Mouse (Mus musculus) mature B cell (primary cell): ENCODE results near the gene Gper1.

Experiments used
- in situ Hi-C: fragments of 300-500 bp; cut with MboI; formaldehyde crosslinking; loops from 2 replicates; pipeline ENCODE4 v1.14.3; 2019

Gper1 gene

DNA sequence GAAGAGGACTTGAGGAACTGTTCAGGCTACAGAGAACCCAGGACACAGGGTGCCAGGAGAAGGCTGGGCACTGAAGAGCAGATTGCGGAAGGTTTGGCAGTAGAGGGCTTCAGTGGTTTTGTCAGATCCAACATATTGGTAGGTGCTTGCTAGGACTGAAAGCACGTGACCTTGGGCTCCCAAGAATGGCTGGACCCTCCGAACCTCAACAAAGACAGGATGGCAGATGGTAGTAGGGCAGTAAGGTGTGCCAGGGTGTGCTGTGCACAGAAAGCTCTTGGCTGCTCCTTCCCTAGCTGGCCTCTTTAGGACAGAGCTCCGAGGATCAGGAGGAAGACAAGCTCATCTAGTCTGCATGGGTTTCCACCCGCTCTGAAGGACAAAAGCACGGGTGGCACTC, 11.8 kb upstream of the Gper1 start:
- in situ Hi-C loops = no loop called here

DNA sequence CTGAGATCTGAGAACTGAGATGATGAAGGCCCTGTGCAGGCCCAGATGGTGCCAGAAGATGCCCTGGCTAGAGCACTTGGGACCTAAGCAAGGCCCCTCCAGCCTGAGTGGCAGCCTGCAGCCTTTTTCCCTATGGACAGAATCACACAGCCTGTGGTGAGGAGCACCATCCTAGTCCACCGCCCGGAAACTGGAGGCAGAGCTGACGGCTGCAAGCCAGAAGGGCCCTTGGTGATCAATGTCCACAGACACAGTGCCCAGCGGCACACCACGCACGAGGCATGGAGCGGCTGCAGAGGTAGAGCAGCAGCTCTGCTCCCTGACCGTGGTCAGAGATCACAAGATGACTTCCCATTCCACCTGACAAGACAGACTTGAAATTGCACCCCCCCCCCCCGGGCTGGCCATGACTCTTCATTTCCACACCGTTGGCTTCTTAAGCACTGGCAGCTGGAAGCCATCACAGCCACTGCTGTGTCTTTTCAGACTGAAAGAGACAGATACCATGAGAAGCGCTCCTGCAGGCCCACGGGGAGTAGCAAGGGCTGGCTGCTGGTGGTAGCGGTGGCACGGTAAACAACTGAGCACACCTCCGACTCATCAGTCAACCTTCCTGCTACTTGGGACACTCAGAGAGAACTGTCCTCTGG, 11.2 kb upstream of the Gper1 start:
- in situ Hi-C loops = no loop called here

DNA sequence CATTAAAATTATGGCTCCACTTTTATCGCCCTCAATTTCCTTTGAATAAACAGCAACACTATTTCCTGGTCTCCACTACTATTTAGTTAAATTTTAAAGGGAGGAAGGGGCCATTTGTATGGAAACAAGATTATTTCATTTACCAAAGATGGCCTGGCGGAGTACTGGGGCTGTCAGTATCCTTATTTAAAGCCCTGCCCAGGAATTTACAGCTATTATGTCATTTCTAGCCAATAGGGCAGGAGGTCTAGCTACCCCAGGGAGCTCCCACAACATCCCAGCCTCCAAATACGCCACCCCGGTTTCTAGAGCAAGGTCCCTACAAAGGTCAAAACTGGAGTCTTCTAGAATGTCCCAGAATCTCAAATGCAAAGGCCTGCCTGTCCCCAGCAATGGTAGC, 9.4 kb upstream of the Gper1 start:
- in situ Hi-C loops = no loop called here

DNA sequence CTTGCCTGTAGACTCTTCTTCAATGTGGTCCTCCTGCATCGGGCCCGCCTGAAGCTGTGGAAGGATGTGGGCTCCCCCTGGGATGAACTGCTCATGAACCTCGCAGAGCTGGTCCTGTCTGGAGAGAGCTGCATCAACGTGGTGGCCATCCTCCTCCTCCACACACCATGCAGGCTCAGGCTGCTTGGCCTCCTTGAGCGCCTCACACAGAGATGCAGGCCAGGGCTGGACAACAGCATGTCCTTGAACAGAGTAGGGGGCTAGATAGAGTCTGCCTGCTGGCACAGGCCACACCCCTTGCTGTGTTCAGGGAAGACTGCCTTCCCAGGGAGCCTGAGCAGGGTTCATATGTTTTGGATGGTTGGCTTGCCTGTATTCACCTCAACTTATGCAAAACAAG, 8.0 kb upstream of the Gper1 start:
- in situ Hi-C loops = no loop called here

DNA sequence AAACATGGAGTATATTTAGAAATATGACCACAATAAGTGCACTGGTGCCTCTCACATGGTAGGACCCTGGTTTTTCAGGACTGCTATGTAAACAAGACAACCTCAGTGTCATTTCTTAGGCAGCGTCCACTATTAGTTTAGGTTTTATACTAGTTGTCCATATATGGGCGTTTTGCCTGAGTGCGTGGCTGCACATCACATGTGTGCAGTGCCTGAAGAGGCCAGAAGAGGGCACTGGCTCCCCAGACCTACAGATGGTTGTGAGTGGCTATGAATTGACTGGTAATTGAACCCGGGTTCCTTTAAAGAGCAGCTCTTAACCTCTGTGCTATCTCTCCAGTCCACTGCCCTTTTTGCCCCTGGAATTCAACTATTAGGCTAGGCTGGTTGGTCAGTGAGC, 6.0 kb upstream of the Gper1 start:
- in situ Hi-C loops = no loop called here

DNA sequence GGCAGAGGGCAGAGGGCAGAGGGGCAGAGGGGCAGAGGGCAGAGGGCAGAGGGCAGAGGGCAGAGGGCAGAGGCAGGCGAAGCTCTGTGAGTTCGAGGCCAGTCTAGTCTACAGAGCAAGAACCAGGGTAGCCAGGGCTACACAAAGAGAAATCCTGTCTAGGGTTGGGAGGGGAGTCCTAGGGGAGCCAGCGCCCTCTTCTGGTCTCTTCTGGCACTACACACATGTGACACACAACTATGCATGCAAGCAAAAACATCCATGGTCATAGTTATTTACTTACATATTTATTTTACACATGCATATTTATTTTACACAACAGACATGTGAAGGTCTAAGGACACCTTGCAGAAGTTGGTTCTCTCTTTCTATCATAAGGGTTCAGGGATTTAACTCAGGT, 5.5 kb upstream of the Gper1 start:
- in situ Hi-C loops = no loop called here

DNA sequence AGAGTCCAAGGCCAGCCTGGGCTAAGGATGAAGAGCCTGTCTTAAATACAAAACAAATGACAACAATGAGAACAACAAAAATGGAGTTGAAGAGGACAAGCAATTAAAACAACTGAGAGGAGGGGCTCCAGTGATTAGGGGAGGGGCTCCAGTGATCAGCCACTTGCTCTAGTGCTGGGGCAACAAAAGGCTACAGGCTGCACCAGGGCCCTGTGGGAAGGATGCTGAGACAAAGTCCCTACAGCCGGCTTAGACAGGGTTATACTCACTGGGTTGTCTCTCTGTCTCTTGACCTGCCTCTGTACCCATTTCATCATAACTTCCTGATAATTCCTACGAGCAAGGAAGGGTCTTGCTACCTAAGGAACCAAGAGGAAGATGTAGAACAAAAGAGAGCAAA, 4.8 kb upstream of the Gper1 start:
- in situ Hi-C loops = no loop called here

DNA sequence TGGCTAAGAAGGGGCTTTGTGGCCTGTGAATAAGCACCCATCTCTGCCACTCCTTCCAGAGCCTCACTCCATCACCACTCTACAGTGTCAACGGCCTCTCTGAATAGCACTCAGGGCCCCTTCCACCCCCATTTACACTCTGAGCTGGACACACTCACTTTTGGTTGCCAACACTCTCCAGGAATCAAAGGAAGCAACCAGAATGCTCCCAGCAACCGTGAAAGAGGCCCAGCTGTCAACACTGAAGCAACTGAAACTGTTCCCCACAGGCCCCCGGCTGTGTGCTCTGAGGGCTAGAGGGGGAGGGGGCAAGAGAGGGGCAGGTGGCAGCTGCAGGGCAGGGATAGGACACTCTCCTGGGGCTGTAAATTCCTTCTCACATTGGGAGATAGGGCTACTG, 4.3 kb upstream of the Gper1 start:
- in situ Hi-C loops = no loop called here

DNA sequence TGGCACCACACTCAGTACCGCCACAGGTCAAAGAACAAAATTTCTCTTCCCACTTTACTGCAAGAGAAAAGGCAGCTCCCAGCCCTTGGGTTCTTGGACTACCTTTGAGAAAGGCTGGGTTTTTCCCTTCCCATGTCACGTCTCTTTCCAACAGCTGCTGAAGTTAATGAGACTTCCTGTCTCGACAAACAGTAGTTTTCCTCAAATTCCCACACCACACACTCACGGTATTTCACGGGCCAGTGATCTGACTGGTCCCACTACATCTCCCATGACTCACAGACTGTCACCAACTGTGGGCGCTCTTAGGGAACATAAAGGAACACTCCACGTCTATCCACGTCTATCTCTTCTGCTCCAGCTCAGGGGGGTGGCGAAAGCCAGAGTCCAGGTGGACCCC, 2.2 kb downstream of the Gper1 start:
- in situ Hi-C loops = no loop called here

DNA sequence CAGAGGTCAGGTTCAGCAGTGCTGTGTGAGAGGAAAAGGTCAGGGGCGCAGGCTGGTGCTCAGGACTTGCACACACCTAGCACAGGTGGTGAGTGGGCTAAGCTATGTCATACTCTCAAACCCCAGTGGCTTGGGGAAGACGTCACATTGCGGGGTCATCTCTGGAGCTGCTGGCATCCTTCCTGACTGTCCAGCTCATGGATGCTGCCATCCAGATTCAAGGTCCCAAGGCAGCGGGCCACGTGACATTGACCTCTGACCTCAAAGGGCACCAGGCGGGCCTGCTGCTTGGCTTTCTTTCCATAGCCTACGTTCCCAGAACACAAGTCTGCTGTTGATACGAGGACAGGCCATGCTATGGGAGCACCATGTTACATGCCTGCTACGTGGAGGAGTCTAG, 4.0 kb downstream of the Gper1 start:
- in situ Hi-C loops = no loop called here

DNA sequence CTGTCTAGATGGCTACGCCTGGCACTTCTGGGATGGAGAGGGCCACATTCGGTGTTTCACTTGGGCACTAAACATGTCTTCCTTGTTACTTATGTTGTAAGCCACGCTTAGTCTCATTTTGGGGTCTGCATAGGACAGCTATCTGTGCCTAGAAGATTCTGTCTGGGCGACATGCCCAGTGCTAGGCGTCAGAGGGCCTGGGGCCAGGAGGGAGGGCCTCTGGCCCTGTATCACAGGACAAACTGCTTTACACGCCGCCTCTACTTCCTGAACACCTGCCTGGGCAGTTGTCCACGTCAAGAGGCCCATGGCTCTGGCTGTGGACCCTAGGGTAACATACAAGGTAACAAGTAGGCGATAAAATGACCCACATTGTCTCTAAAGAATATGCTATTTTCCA, 5.0 kb downstream of the Gper1 start:
- in situ Hi-C loops = no loop called here

DNA sequence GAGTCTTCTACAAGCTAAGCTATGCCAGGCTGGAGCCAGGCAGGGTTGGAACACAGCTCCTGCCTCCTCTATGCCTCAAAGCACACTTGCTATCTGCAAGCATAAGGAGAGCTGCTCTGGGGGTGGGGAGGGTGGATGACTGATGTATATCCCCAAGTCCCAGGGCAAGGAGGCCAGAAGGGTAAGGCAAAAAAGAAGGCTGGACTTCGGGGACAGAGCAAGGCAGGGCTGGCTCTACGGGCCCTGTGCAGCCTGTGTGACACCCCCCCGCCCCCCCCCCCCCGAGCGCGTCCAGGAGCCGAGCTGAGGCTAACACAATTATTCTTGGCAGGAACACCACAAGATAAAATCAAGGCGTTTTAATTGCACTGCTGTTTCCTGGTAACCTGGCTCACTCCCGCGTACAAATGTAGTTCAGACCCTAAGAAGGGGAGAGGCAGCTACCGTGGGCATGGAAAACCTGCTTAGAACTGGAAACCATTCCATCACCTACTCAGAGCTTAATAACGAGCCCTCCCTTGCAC, 6.9 kb downstream of the Gper1 start:
- in situ Hi-C loops = no loop called here

DNA sequence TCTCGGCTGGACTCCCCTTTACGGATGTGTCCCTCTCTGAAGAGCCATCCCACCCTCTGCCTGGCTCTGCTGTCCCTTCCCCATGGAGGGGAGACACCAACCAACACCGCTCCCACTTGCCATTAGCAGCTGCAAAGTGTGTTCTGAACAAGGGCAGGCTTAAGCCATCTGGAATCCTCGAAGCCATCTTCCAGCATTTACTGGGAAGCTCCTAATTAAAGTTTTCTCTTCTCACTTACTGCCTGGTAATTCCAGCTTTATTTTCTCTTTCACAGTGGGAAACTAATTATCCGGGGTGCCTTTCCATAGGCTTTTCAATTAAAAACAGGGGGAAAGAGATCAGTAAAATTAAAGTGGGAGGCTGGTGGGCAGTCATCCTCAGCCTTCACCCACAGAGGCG, 9.4 kb downstream of the Gper1 start:
- in situ Hi-C loops = no loop called here

DNA sequence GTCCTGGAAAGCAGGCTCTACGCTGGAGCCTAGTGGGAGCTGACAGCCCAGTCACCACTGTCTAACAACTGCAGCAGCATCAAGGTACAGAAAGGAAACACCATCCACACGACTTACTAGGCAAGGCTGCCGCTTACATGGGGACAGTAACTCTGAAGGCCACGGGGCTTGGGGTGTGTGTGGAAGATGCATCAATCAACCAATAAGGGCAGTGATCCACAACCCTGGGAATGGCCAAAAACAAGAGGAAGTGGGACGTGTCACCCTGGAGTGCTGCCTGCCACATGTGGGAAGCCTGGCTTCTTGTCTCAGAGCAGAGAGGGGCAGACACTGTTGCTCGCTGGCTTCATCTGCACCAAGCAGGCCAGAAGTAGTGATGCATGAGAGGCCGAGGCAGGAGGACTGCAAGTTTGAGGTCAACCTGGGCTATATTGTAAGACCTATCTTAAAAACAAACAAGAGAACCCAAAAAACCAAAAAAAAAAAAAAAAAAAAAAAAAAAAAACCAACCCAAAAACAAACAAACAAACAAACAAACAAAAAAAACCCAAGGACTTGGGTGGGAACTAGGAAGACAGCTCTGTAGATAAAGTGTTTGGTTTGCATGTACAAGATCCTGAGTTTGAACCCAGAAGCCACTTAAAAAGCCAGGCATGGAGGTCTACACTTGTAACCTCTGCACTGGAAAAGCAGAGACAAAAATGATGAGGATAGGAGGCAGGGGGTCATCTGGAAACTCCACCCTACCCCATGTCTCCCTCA, 10.0 kb downstream of the Gper1 start:
- in situ Hi-C loops = no loop called here

DNA sequence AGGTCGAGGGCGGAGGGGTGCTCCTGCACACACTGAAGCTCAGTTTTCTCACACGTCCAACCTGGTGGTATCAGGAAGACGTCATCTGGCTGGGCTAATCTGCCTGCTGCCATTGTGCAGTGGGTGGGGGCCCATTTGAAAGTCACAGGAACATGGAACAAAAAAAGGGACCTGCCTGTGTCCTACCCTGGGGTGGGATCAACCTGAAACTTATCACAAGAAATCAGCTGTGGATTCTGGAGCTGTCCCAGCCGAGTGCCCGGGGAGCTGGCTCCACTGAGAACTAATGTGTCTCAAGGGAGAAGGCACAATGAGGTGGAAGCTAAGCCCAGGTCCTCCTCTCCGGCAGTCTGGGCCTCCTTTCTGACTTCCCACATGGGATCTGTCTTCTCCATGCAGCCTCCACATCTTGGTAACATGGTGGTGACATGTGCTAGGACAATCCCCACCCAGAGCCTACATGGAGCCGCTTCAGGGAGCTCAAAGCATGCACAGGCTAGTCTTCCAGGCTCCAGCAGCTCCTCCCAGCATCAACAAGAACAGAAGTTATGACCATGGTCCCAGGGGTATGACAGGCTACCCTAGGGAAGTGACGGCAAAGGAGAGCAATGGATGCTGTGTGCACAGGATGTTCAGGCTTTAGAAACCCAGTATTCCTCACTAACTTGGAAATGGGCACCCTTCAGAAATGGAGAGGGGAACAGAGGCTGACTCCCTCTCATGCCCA, 11.1 kb downstream of the Gper1 start:
- in situ Hi-C loops = no loop called here

DNA sequence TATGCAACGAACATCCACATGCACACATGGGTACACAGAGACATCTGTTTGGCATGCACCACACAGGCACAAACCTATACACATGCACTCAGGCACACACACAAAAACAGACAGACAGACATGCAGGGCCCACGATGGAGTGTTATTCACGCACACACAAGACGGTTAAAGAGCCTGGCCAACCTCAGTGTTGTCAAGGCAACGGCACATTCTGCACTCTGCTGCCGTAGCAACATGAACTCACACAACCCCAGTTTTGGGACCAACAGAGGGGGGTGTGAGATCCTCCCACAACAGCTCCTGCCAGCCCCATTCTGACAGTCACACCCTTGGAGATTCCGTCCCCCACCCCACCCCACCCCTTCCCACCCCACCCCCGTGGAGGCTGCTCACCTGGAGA, 12.0 kb downstream of the Gper1 start:
- in situ Hi-C loops = no loop called here

DNA sequence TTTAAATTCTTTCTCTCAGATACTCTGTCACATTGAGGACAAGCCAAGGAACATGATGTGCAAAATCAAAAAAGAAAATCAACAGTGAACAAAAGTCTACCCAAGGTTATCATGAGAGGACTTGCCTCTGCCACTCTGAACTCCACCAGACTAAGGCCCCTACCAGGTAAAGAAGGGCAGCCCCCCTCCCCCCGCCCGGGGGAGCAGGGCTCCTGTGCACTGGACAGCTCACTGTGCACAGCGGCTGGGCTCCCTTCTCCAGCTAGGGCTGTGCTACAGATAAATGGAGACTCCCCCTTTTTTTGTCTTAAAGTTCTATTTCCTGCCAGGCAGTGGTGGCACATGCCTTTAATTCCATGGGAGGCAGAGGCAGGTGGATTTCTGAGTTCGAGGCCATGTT, 14.8 kb downstream of the Gper1 start:
- in situ Hi-C loops = no loop called here

DNA sequence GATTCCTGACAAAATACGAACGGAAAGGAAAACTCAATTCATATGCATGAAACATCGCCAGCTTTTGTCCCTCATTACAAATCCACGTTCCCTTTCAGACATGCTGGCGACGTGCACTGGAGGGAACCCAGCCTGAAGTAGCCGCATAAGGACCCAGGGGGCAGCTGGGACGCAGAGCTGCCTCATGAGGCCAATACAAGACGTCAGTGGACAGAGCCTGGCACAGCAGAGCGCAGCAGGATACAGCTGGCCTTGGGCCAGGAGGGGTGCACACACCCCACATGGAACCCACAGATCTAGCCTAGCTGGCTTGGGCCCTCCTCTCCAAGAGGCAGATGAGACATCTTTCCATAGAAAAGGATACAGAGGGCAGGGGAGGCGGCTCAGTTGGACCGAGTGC, 15.5 kb downstream of the Gper1 start:
- in situ Hi-C loops = no loop called here

DNA sequence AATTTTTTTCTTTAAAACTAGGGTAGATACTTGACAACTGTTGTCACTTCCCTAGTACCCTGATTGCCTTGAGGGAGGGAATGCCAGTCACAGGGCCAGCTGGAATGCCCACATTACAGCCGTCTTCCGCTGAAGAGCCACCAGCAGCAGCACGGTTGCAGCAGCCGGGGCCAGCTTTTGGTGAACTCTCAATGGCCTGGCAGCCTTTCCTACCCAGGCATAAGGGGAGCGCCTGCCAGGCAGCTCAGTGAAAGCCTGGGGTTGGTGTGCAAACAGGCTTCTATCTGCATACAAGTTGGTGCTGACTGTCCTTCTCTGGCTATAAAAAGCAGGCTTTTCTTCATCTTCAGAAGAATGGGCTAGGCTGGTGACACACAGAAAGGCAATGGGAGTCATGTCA, 17.5 kb downstream of the Gper1 start:
- in situ Hi-C loops = no loop called here

DNA sequence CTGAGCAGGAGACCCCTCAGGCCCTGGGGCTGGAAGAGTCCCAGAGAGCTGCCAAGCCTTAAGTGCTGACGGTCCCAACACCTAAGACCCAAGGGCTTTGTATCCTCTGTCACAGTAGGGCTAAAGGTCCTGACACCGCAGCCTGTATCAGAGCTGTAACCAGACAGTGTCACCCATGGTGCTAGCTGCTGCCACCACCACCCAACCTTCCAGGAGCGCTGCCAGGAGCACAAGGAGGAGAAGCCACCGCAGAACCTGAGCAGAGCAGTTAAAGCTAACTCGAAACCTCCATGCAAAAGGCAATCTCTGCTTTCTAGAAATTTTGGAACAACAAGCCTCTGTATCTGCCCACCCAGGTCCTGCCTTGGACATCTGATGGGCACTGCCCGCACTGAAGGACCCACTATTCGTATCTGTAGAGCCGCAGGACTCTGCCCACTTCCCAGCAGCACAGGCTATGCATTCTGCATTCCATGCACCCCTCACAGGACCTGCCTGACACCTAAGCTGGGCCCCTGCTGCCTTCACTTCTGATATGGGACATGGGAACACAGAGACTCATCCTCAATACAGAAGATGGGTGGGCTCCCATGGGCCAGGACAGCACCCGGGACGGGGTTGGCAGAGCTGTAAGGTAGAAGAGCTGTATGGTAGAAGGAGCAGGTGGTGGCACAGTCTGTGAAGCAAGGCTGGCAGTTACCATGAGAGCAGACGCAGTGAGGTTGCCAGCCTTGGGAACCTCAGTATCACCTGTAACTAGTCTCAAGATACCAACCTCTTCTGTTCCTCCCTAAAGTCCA, 18.2 kb downstream of the Gper1 start:
- in situ Hi-C loops = no loop called here

DNA sequence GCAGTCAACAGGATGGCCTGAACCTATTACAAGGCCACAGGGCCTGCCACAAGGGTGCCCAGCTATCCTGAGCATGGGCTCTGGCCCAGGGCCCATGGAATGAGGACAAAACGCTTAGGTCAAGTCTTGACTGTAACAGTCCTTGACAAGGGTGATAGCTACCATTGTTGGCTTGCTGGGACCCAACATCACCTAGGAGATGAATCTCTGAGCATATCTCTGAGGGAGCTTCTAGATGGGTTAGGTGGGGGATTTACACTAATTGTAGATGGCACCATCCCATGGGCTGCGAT, 18.7 kb downstream of the Gper1 start:
- in situ Hi-C loops = no loop called here

DNA sequence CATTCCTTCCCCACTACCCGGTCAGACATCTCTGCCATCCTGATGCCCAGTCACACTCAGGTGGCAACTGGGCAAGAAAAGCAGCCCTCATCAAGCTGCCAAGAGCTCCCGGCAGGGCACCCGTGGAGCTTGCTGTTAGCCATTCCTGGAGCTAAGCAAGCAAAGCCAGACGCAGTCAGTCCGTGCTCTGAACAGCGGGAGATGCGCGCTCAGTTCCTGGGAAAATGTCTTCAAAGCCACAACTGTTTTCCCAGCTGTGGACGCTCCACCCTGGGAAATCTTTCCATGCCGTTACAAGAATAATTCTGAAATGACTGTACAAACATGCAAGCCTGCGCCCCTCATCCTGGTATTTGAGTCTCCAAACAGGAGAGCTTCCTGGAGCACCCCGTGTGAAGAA, 19.5 kb downstream of the Gper1 start:
- in situ Hi-C loops = no loop called here
